Mouse (Mus musculus): ENCODE results near the gene Pde7b. TPM values are rescaled to one million over a fixed set of nuclear protein-coding genes. Genes with fewer than 3 reads are reported as not detected.

The Pde7b gene
- polyA plus RNA-seq, 1 experiment from 2014 or later = 14.4 TPM

GRCm38 (mm10) chr10:20719201-20719600 is 5.7 kb downstream of the Pde7b start:
- Histone ChIP-seq H3K9me3 (no peaks in the 10 kb centered on the region), H3K27ac (no peak overlapping the region), H3K4me1 (peaks cover 18% of the 10 kb centered on the region; the same call in 1 of the 2 replicates), H3K4me3 (no peak overlapping the region), H3K4me2 (replicated peaks) (no peak overlapping the region), H3K9ac (no peak overlapping the region), H3K36me3 (no peaks in the 10 kb centered on the region), H3K27me3 (no peaks in the 10 kb centered on the region)
- ATAC-seq (ENCODE audit: insufficient number of reproducible peaks, insufficient read depth, low FRiP score, low TSS enrichment) = no peak
- 64% methylated on average over 2 of the region's 2 CpGs for WGBS

GRCm38 (mm10) chr10:20700633-20701032 is 24.2 kb downstream of the Pde7b start:
- Histone ChIP-seq H3K4me1 (peaks cover 13% of the 10 kb centered on the region), H3K4me3 (no peak overlapping the region), H3K4me2 (replicated peaks) (no peak overlapping the region), H3K9me3 (no peaks in the 10 kb centered on the region), H3K36me3 (no peaks in the 10 kb centered on the region), H3K9ac (no peak overlapping the region), H3K27me3 (no peaks in the 10 kb centered on the region), H3K27ac (no peak overlapping the region)
- 39% methylated on average over 7 of the region's 7 CpGs for WGBS
- no peak for ATAC-seq (ENCODE audit: insufficient number of reproducible peaks, insufficient read depth, low FRiP score, low TSS enrichment)

- Histone ChIP-seq H3K27ac (no peak overlapping the region), H3K9ac (no peak overlapping the region), H3K4me1 (peaks cover 13% of the 10 kb centered on the region), H3K9me3 (no peaks in the 10 kb centered on the region), H3K36me3 (no peaks in the 10 kb centered on the region), H3K4me3 (no peak overlapping the region), H3K4me2 (replicated peaks) (no peak overlapping the region), H3K27me3 (no peaks in the 10 kb centered on the region)
- ATAC-seq (ENCODE audit: insufficient number of reproducible peaks, insufficient read depth, low FRiP score, low TSS enrichment) = no peak
- WGBS = 89% methylated on average over 9 of the region's 9 CpGs
Measured at GRCm38 (mm10) chr10:20699874-20700273, 25.0 kb downstream of the Pde7b start.

- Histone ChIP-seq H3K9me3 (no peaks in the 10 kb centered on the region), H3K27me3 (no peaks in the 10 kb centered on the region), H3K4me3 (no peak overlapping the region), H3K9ac (no peak overlapping the region), H3K4me2 (replicated peaks) (no peak overlapping the region), H3K4me1 (peaks cover 18% of the 10 kb centered on the region), H3K36me3 (no peaks in the 10 kb centered on the region), H3K27ac (no peak overlapping the region)
- WGBS = 85% methylated on average over 11 of the region's 11 CpGs
- no peak for ATAC-seq (ENCODE audit: insufficient number of reproducible peaks, insufficient read depth, low FRiP score, low TSS enrichment)
Measured at GRCm38 (mm10) chr10:20695637-20696036, 29.2 kb downstream of the Pde7b start.

GRCm38 (mm10) chr10:20690002-20690401 is 34.9 kb downstream of the Pde7b start:
- H3K9me3 ChIP-seq = no peaks in the 10 kb centered on the region
- H3K36me3 ChIP-seq = no peaks in the 10 kb centered on the region
- ATAC-seq (ENCODE audit: insufficient number of reproducible peaks, insufficient read depth, low FRiP score, low TSS enrichment) = no peak
- no peak overlapping the region for H3K9ac ChIP-seq
- H3K4me2 ChIP-seq (replicated peaks) = no peak overlapping the region
- 78% methylated on average over 9 of the region's 9 CpGs for WGBS
- no peaks in the 10 kb centered on the region for H3K27me3 ChIP-seq
- H3K4me3 ChIP-seq = no peak overlapping the region
- H3K27ac ChIP-seq = no peak overlapping the region
- peaks cover 10% of the 10 kb centered on the region; the same call in 1 of the 2 replicates for H3K4me1 ChIP-seq

- no peak for ATAC-seq (ENCODE audit: insufficient number of reproducible peaks, insufficient read depth, low FRiP score, low TSS enrichment)
- WGBS = 83% methylated on average over 2 of the region's 2 CpGs
- H3K9ac ChIP-seq = no peak overlapping the region
Measured at GRCm38 (mm10) chr10:20684151-20684550, 40.7 kb downstream of the Pde7b start.

GRCm38 (mm10) chr10:20680986-20681385 is 43.9 kb downstream of the Pde7b start:
- Histone ChIP-seq H3K36me3 (no peaks in the 10 kb centered on the region), H3K27me3 (no peaks in the 10 kb centered on the region), H3K4me2 (replicated peaks) (no peak overlapping the region), H3K9me3 (0 out of 2 replicates have a peak, but pooled peaks cover 3% of the 10 kb centered on the region), H3K4me3 (no peak overlapping the region), H3K4me1 (no peaks in the 10 kb centered on the region), H3K9ac (no peak overlapping the region), H3K27ac (no peak overlapping the region)
- ATAC-seq (ENCODE audit: insufficient number of reproducible peaks, insufficient read depth, low FRiP score, low TSS enrichment) = no peak
- 97% methylated on average over 3 of the region's 3 CpGs for WGBS

More at GRCm38 (mm10) chr10:20684151-20684550, 40.7 kb downstream of the Pde7b start:
- H3K27ac ChIP-seq = no peak overlapping the region
- H3K4me2 ChIP-seq (replicated peaks) = no peak overlapping the region
- no peaks in the 10 kb centered on the region for H3K4me1 ChIP-seq
- no peak overlapping the region for H3K4me3 ChIP-seq
- H3K27me3 ChIP-seq = no peaks in the 10 kb centered on the region
- no peaks in the 10 kb centered on the region for H3K36me3 ChIP-seq
- H3K9me3 ChIP-seq = 0 out of 2 replicates have a peak, but pooled peaks cover 3% of the 10 kb centered on the region

- no peak overlapping the region for H3K4me2 ChIP-seq (replicated peaks)
- ATAC-seq (ENCODE audit: insufficient number of reproducible peaks, insufficient read depth, low FRiP score, low TSS enrichment) = no peak
- no peak overlapping the region for H3K4me3 ChIP-seq
- 64% methylated on average over 3 of the region's 3 CpGs for WGBS
- no peaks in the 10 kb centered on the region for H3K4me1 ChIP-seq
- H3K27ac ChIP-seq = no peak overlapping the region
- no peaks in the 10 kb centered on the region for H3K27me3 ChIP-seq
- no peaks in the 10 kb centered on the region for H3K36me3 ChIP-seq
- no peak overlapping the region for H3K9ac ChIP-seq
- H3K9me3 ChIP-seq = no peaks in the 10 kb centered on the region
Measured at GRCm38 (mm10) chr10:20675321-20675720, 49.6 kb downstream of the Pde7b start.

GRCm38 (mm10) chr10:20673798-20674197 is 51.1 kb downstream of the Pde7b start:
- H3K9ac ChIP-seq = no peak overlapping the region
- WGBS = 83% methylated on average over 4 of the region's 4 CpGs
- no peak for ATAC-seq (ENCODE audit: insufficient number of reproducible peaks, insufficient read depth, low FRiP score, low TSS enrichment)

GRCm38 (mm10) chr10:20672591-20672990 is 52.3 kb downstream of the Pde7b start:
- no peaks in the 10 kb centered on the region for H3K9me3 ChIP-seq

More at GRCm38 (mm10) chr10:20673798-20674197, 51.1 kb downstream of the Pde7b start:
- H3K27ac ChIP-seq = no peak overlapping the region
- peaks cover 5% of the 10 kb centered on the region; the same call in 1 of the 2 replicates for H3K4me1 ChIP-seq
- no peaks in the 10 kb centered on the region for H3K9me3 ChIP-seq
- H3K27me3 ChIP-seq = no peaks in the 10 kb centered on the region
- no peaks in the 10 kb centered on the region for H3K36me3 ChIP-seq
- no peak overlapping the region for H3K4me2 ChIP-seq (replicated peaks)
- no peak overlapping the region for H3K4me3 ChIP-seq

GRCm38 (mm10) chr10:20671621-20672020 is 53.3 kb downstream of the Pde7b start:
- Histone ChIP-seq H3K4me2 (replicated peaks) (no peak overlapping the region), H3K36me3 (no peaks in the 10 kb centered on the region), H3K9ac (no peak overlapping the region), H3K27ac (no peak overlapping the region), H3K4me3 (no peak overlapping the region), H3K9me3 (no peaks in the 10 kb centered on the region), H3K27me3 (no peaks in the 10 kb centered on the region), H3K4me1 (peaks cover 5% of the 10 kb centered on the region; the same call in 1 of the 2 replicates)
- no peak for ATAC-seq (ENCODE audit: insufficient number of reproducible peaks, insufficient read depth, low FRiP score, low TSS enrichment)
- 77% methylated on average over 5 of the region's 5 CpGs for WGBS

More at GRCm38 (mm10) chr10:20672591-20672990, 52.3 kb downstream of the Pde7b start:
- ATAC-seq (ENCODE audit: insufficient number of reproducible peaks, insufficient read depth, low FRiP score, low TSS enrichment) = no peak
- Histone ChIP-seq H3K4me1 (peaks cover 5% of the 10 kb centered on the region; the same call in 1 of the 2 replicates), H3K9ac (no peak overlapping the region), H3K4me2 (replicated peaks) (no peak overlapping the region), H3K27me3 (no peaks in the 10 kb centered on the region), H3K4me3 (no peak overlapping the region), H3K36me3 (no peaks in the 10 kb centered on the region), H3K27ac (no peak overlapping the region)
- 75% methylated on average over 11 of the region's 11 CpGs for WGBS

GRCm38 (mm10) chr10:20670541-20670940 is 54.3 kb downstream of the Pde7b start:
- no peak for ATAC-seq (ENCODE audit: insufficient number of reproducible peaks, insufficient read depth, low FRiP score, low TSS enrichment)
- 84% methylated on average over 8 of the region's 8 CpGs for WGBS

More at GRCm38 (mm10) chr10:20670541-20670940, 54.3 kb downstream of the Pde7b start:
- Histone ChIP-seq H3K9me3 (no peaks in the 10 kb centered on the region), H3K4me1 (peaks cover 5% of the 10 kb centered on the region; the same call in 1 of the 2 replicates), H3K27me3 (no peaks in the 10 kb centered on the region), H3K36me3 (no peaks in the 10 kb centered on the region), H3K4me3 (no peak overlapping the region), H3K4me2 (replicated peaks) (no peak overlapping the region), H3K27ac (no peak overlapping the region), H3K9ac (no peak overlapping the region)
